Comparison of ENCODE assay signal across 8 mouse cellular contexts in genomic region chr7:107567261-107567671, GRCm38 (mm10). TPM values are rescaled to one million over a fixed set of nuclear protein-coding genes. Genes with fewer than 3 reads are reported as not detected.
DNase-seq lines count a peak whose midpoint lies in the region; ATAC-seq lines count a peak whose summit lies in the region.

Gene Olfml1 (plus strand): TSS chr7:107567446.

- H3K9ac ChIP-seq in midbrain, embryonic 14.5 days (replicated peaks; ENCODE audit: low read length), result no peak within 1 kb of the TSS

- H3K4me3 ChIP-seq in midbrain, embryonic 14.5 days (replicated peaks; ENCODE audit: low read depth, low read length), result no peak within 1 kb of the TSS

- ATAC-seq in monocyte, adult 5-6 weeks (replicated peaks; ENCODE audit: insufficient number of reproducible peaks, low FRiP score, low TSS enrichment, poor library complexity, severe bottlenecking), result no peak
- no peak for ATAC-seq in midbrain, embryonic 14.5 days (ENCODE audit: low FRiP score, low TSS enrichment)

- H3K4me2 ChIP-seq in midbrain, embryonic 14.5 days (ENCODE audit: low read length), result no peak within 1 kb of the TSS

- no peaks in the 10 kb centered on the region for H3K27me3 ChIP-seq in midbrain, embryonic 14.5 days (ENCODE audit: control insufficient read depth, insufficient read depth, low read length)

- H3K36me3 ChIP-seq in midbrain, embryonic 14.5 days (ENCODE audit: control insufficient read depth, insufficient read depth, low read length), result no peaks in the 10 kb centered on the region

- no peaks in the 10 kb centered on the region for H3K9me3 ChIP-seq in midbrain, embryonic 14.5 days (ENCODE audit: control insufficient read depth, low read length)

- no peaks in the 10 kb centered on the region for H3K4me1 ChIP-seq in midbrain, embryonic 14.5 days (ENCODE audit: control insufficient read depth, insufficient read depth, low read length)

- intact Hi-C loops in left cerebral cortex, postnatal 14 days (cut with DNase I), result no loop called here

- peak; percentile 63 for DNase-seq in MN1 (ENCODE audit: low spot score)
- DNase-seq in embryo, embryonic 11.5 days (ENCODE audit: low read depth, low spot score), result peak; percentile 54
- DNase-seq in heart, adult 18-20 months, result peak; percentile 61 to 66
- peak; percentile 53 for DNase-seq in kidney, adult 18-20 months
- DNase-seq in left cerebral cortex, postnatal 14 days (ENCODE audit: low spot score in 2 of 2), result peak; percentile 4 to 42
- peak; percentile 78 for DNase-seq in mesoderm, embryonic 11.5 days (ENCODE audit: low read depth, low spot score)
- no peak for DNase-seq in midbrain, embryonic 14.5 days

- no peak within 1 kb of the TSS for H3K27ac ChIP-seq in midbrain, embryonic 14.5 days (replicated peaks; ENCODE audit: low read depth, low read length)

- WGBS in midbrain, embryonic 14.5 days, result 73% methylated on average over 7 of the region's 7 CpGs

RNA-seq across cellular contexts. Expression of gene Olfml1, which starts in this region (rescaled TPM):
- total RNA-seq in heart, adult 18-20 months (2021), result 1 to 10 TPM; 2.7 to 3.9 TPM
- total RNA-seq in left cerebral cortex, postnatal 14 days (2021), result 1 to 10 TPM; 5.9 to 6.4 TPM
- not detected in 3 replicates for total RNA-seq in monocyte, adult 5-6 weeks (2017)
- 0.16 and 1.4 TPM in 2 replicates for polyA plus RNA-seq in midbrain, embryonic 14.5 days (2014; fragmentation: Nextera tagmentation; extraction: Ambion mirVana)
